Mouse (Mus musculus) right cerebral cortex, postnatal 4 days (tissue): Measurements from ENCODE around the gene 1600012H06Rik.
A peak's percentile ranks its signal among the peaks of the same experiment; 100 is the strongest.
"Not testable (repeated sequence)": the region's sequence is repeated elsewhere in the genome, so short reads cannot be mapped to it uniquely, and the experiment has no call there.

ENCODE experiments used
- DNase-seq: peaks from one replicate; pipeline ENCODE4 v3.0.0-alpha.2; 2022

The 1600012H06Rik gene

GRCm38 (mm10) chr17:14944551-14944950 is 1.6 kb downstream of the 1600012H06Rik start:
- DNase-seq = no peak

GRCm38 (mm10) chr17:14949161-14949827 is 6.3 kb downstream of the 1600012H06Rik start:
- DNase-seq = no peak

GRCm38 (mm10) chr17:14953452-14953851 is 10.5 kb downstream of the 1600012H06Rik start:
- DNase-seq = no peak

GRCm38 (mm10) chr17:14958686-14959327 is 15.8 kb downstream of the 1600012H06Rik start:
- DNase-seq = no peak

GRCm38 (mm10) chr17:14959979-14960378 is 17.0 kb downstream of the 1600012H06Rik start:
- DNase-seq = no peak

GRCm38 (mm10) chr17:14960520-14960919 is 17.5 kb downstream of the 1600012H06Rik start:
- peak; percentile 25 for DNase-seq

- peak; percentile 19 for DNase-seq
Measured at GRCm38 (mm10) chr17:14960951-14961556, 18.1 kb downstream of the 1600012H06Rik start, which contains the start of gene Phf10. Gene Phf10 (minus strand): TSS chr17:14961273.

- DNase-seq = not testable (repeated sequence)
Measured at GRCm38 (mm10) chr17:14961557-14962154, 18.7 kb downstream of the 1600012H06Rik start.

GRCm38 (mm10) chr17:14968373-14968913 is 25.5 kb downstream of the 1600012H06Rik start:
- DNase-seq = not testable (repeated sequence)

GRCm38 (mm10) chr17:14977718-14978361 is 34.9 kb downstream of the 1600012H06Rik start:
- DNase-seq = not testable (repeated sequence)

GRCm38 (mm10) chr17:14978362-14979038 is 35.5 kb downstream of the 1600012H06Rik start, which contains the start of the genes 9030025P20Rik and Gm3417:
Gene 9030025P20Rik (plus strand): TSS chr17:14978468.
Gene Gm3417 (minus strand): TSS chr17:14978790.
- DNase-seq = not testable (repeated sequence)

GRCm38 (mm10) chr17:14990116-14990702 is 47.2 kb downstream of the 1600012H06Rik start:
- DNase-seq = peak; percentile 0

GRCm38 (mm10) chr17:14992522-14993138 is 49.6 kb downstream of the 1600012H06Rik start:
- not testable (repeated sequence) for DNase-seq

GRCm38 (mm10) chr17:14993139-14993832 is 50.3 kb downstream of the 1600012H06Rik start:
- DNase-seq = not testable (repeated sequence)

- not testable (repeated sequence) for DNase-seq
Measured at GRCm38 (mm10) chr17:14994140-14994539, 51.2 kb downstream of the 1600012H06Rik start.

- not testable (repeated sequence) for DNase-seq
Measured at GRCm38 (mm10) chr17:15000047-15000446, 57.1 kb downstream of the 1600012H06Rik start.

- not testable (repeated sequence) for DNase-seq
Measured at GRCm38 (mm10) chr17:15009088-15009487, 66.1 kb downstream of the 1600012H06Rik start.
